Mouse (Mus musculus) retina, adult 2 months (tissue): ENCODE results near the gene Tbx18.

ENCODE experiments used
- DNase-seq: peaks from one replicate; pipeline ENCODE4 v3.0.0-alpha.2; 2012; ENCODE audit warnings: low read depth, low spot score

Gene Tbx18

DNA sequence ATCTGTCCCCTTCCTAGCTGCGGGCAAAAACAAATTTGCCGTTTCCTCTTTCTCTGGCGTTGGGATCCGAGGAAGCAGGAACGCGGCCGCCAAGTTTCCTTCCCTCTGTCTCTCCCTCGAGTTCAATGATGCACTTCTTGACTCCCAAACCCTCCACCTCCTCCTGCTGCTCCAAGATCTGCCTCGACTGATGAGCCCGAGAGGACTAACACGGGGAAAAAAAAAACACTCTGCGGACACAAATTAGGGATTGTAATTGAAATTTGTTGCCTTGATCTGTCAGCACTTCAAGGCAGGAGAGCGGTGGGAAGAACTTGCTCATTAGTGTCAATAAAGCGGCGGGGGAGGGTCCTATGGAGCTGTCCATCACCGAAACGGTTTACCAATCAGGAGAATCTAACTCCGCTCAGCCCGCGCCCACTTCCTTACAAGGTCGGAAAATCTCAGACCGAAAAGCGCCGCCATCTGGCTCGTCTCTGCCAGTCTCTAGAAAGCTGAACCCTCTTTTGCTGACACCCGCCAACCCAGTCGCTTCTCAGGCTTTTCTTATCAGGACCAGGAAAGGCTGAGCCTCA, at the start of gene Tbx18:
Tbx18 (minus strand) TSS at position 300 of the 575 bp plus-strand sequence.
- DNase-seq: no peak

DNA sequence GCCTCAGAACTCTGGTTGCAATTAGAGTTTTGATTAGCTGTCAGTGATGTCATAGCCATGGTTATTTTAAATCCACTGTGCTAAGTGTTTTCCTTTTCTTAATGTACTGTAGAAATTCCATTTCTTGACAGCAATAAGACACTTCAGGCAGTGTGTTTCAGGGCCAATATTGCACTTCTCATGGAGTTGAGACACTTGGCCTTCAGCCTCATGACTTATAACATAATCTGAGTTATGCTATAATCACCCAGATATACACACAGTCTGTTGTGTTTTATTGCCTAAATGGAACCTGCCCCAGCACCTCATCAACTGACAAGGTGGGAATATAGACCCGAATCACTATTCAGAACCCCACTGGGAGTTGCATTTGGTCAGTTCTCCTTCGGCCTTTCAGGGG, 42.9 kb upstream of the Tbx18 start:
- DNase-seq: no peak

GRCm38 (mm10) chr9:87755621-87756020, 24.6 kb upstream of the Tbx18 start:
- no peak for DNase-seq

DNA sequence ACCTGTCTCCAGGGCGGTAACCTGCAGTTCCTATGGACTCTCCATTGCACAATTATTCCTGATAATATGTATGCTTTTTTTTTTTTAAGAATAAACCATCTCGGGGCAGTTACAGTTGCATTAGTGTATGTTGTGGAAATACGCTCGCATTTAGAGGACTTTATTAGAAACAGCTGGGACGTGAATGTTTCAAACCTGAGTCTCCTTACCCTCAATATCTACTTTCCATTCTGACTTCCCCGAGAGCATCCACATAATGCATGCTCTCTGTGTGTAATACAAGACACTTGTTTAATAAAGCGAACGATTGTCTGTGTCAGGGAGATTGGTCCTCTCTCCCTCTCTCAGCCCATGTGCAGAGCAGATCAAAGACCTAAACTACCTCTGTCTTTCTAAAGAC, 10.5 kb upstream of the Tbx18 start:
- DNase-seq: no peak

GRCm38 (mm10) chr9:87740667-87741066, 9.6 kb upstream of the Tbx18 start:
- DNase-seq: no peak

GRCm38 (mm10) chr9:87740241-87740645, 9.2 kb upstream of the Tbx18 start:
- DNase-seq: no peak

DNA sequence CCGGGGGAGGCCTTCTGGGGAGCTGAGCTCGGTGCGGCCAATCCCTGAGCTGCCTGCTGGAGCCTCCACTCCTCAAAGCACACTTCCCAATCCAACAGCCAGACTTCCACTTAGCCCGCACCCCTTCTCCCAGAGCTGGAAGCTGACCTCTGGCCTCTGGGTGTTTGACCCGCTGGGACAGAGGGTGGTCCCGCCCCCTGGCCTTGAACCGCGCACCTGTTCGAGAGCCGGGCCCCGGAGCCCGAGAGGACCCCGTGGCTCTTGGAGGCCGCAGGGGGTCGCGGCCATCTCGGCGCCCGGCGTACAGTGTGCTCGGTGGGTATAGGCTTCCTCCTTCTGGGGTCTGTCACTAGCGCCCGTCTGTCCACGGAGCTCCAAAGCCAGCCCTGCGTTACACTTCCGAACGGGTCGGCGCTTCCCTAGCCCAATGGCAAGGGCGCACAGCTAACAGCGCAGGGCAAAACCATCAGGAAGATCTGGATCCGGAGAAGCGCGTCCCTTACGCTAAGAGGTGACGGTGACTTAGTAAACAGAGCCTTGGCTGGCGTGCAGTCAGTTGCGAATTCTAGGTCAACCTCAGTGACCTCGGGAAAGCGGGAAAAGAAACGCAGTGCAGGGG, 8.6 kb upstream of the Tbx18 start:
- DNase-seq: no peak

- DNase-seq: no peak
Measured at GRCm38 (mm10) chr9:87738766-87739542, 7.9 kb upstream of the Tbx18 start.

- DNase-seq: no peak
Measured at GRCm38 (mm10) chr9:87738123-87738522, 7.1 kb upstream of the Tbx18 start.

GRCm38 (mm10) chr9:87737271-87737670, 6.2 kb upstream of the Tbx18 start:
- no peak for DNase-seq

DNA sequence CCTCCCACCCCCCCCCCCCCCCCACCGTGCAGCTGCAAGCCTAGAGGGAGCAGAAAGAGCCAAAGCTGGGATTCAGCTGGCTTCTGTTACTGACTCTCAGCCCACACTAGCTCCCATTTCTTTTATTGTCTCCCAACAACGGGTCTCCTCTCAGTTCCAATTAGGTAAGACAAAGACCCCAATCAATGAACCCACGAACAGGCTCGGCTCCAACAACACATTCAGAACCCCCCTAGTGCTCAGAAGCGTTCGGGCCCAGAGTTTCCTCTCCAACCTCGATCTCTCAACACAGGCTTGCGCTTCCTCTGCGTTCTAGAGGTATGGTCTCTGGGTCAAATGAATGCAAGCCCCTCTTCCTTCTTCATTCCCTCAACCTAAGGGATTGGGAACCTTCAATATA, 4.0 kb upstream of the Tbx18 start:
- DNase-seq: no peak

GRCm38 (mm10) chr9:87734631-87735030, 3.6 kb upstream of the Tbx18 start:
- DNase-seq: no peak

DNA sequence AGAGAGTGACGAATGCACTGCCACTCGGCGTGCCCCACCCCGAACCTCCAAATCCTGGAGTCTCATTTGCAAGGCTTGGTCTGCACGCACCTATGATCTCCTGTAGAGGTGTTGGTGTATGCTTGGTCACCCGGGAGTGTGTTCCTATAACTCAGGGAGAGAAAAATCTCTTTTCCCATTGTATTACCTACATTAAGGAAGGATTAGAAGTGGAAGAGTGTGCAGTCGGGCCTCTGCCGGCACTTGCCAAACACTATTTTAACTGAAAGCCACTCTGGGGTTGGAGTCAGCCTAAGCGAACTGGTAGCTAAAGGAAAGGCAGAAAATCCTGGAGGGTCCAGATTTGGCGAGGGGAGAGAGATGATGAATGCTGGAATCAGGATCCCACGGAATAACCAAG, 2.7 kb upstream of the Tbx18 start:
- DNase-seq: no peak

GRCm38 (mm10) chr9:87733236-87733630, 2.2 kb upstream of the Tbx18 start:
- no peak for DNase-seq

GRCm38 (mm10) chr9:87732416-87733235, 1.6 kb upstream of the Tbx18 start:
- DNase-seq: no peak

DNA sequence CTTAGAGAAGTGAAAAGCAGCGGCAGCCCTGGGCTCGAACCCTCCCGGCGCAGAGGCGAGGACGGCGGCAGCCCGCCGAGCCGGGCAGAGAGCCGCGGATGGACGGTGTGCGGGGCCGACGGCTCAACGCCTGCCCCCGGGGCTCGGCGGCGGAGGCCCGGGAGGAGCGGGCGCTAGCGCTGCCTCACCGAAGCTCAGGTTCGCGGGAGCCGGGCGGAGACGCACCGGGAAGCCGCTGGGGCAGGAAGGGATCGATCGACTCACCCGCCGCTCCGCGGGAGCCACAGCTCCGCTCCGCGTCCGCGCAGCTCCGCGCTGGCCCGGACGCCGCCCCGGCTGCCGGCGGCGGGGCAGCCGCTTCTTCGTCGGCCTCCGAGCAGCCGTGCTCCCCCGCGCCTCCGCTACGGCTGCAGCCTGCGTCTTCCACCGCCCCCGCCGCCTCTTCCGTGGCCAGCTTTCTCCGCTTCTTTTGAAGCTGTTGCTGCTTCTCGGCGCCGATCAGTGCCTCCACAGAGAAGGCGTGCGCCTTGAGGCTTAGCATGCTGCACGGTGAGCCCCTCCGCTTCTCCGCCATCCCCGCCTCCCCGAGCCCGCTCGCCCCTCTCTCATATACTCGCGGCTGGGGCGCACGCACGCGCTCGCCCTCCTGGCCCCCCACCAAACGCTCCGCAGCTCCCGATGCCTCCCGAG, 644 bp downstream of the Tbx18 start:
- DNase-seq: no peak

DNA sequence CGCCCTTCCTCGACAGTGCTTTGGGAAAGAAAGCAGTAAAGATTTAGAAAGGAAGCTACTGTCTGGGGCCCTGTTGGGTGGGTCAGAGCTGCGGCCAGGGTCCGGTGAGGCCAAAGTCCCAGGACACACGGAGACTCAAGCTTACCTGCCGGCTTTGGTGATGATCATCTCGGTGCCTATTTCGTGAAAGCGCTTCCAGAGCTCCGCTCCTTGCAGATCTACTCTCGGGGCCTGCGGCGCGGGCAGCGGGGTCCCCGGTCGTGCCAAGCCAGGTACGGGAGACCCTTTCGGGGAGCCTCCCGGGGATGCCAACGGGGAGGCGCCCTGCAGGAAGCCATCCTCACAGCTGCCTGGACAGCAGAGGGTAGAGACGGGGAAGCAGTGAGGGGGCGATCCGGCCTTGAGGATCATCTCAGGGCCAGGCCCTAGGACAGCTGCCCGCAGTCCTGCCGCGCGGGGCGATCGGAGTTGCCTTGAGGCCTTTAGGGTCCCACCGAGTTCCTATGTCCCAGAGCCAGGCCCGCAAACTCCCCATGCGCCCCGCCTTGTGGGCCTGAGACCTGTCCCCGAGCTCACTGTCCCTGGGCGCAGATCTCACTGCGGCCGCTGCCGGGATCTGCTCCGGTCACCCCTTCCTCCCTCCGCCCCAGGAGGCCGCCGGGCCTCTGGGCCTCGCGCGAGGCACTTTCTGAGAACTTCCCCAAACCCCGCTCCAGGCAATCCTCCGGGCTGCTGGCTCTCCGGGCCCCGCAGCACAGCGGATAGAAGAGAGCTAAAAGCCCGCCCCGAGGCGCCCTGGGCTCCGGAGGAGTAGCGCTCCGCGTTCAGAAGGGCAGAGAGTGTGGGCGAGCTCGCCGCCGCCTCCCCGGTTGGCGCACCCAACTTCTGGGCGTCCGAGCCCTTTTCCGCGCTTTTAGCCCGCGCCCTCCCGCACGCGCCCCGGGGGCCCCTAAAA, 1.5 kb downstream of the Tbx18 start:
- no peak for DNase-seq

DNA sequence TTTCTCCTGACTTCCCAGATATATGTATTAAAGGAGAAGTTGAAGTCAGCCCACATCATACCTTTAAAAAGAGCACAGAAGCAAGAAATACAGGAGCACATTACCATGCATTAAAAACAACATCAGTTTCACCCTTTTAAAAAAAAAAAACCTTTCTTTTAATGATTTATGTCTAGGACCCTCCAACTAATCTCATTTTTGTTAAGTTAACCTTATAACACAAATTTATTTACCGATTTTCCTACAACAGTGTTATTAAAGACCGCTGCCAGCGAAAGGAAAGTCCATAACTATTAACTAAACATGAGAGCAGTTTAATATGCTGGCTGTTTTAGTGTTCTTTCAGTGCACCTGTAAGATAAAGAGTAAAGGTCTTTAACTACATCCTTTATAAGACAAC, 3.0 kb downstream of the Tbx18 start:
- DNase-seq: no peak

- no peak for DNase-seq
Measured at GRCm38 (mm10) chr9:87727155-87727953, 3.7 kb downstream of the Tbx18 start.

DNA sequence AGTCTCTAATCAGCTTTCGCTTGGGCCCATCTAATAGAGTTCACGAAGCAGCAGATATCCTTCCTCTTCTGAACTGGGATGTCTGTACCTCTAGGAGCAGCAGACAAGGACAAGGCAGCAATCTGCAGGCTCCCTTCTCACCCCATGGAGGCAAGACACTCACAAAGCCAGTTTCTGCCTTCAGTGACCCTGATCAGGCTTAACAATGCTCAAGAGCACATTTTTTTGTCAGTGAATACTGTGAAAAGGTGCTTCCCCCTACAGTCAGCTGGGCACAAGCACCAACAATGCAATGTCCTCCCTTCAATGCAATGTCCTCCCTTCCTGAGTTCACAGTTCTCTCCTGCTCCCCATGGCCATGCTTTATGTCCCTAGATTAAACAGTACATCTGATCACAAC, 9.3 kb downstream of the Tbx18 start:
- DNase-seq: no peak
